Mouse (Mus musculus): ENCODE results near the gene Smug1. TPM values are rescaled to one million over a fixed set of nuclear protein-coding genes. Genes with fewer than 3 reads are reported as not detected.

Gene Smug1
- polyA plus RNA-seq, 1 experiment from 2014 or later: 25.5 TPM

DNA sequence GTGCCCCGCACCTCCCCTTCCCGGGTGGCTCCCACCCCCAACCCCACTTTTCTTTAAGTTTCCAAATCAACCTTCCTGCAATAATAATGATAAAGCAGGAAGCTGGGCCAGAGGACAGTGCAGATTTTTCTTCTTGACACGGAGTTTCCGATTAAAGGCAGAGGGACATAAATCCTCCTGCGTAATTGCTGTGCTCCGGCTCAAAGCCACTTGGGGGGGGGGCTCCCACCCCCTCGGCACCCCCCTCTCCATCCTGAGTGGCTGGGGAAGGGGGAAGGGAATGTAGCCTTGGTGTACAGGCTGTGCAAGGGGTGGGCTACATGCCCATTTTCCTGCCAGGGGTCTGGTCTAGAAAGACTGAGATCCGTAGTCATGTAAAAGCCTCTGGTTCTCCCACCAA lies 43.5 kb downstream of the Smug1 start:
- Histone ChIP-seq H3K36me3 (ENCODE audit: control insufficient read depth, insufficient read depth, low read length) (no peaks in the 10 kb centered on the region), H3K27me3 (ENCODE audit: control insufficient read depth, insufficient read depth, low read depth, low read length) (no peaks in the 10 kb centered on the region; the same call in none of the 2 replicates), H3K4me2 (ENCODE audit: low read length) (no peak overlapping the region), H3K4me1 (ENCODE audit: control insufficient read depth, insufficient read depth, low read length) (no peaks in the 10 kb centered on the region), H3K9me3 (replicated peaks; ENCODE audit: control insufficient read depth, low read length, poor library complexity, severe bottlenecking) (no peaks in the 10 kb centered on the region), H3K9ac (ENCODE audit: low read depth, low read length) (no peak overlapping the region), H3K4me3 (ENCODE audit: low read depth, low read length) (no peak overlapping the region), H3K27ac (ENCODE audit: low read length) (no peak overlapping the region)
- WGBS: 69% methylated on average over 8 of the region's 8 CpGs
- ATAC-seq: no peak

- Histone ChIP-seq H3K27ac (ENCODE audit: low read length) (no peak overlapping the region), H3K4me1 (ENCODE audit: control insufficient read depth, insufficient read depth, low read length) (no peaks in the 10 kb centered on the region), H3K36me3 (ENCODE audit: control insufficient read depth, insufficient read depth, low read length) (no peaks in the 10 kb centered on the region), H3K9ac (ENCODE audit: low read depth, low read length) (no peak overlapping the region), H3K4me2 (ENCODE audit: low read length) (no peak overlapping the region), H3K9me3 (replicated peaks; ENCODE audit: control insufficient read depth, low read length, poor library complexity, severe bottlenecking) (no peaks in the 10 kb centered on the region), H3K4me3 (ENCODE audit: low read depth, low read length) (no peak overlapping the region), H3K27me3 (ENCODE audit: control insufficient read depth, insufficient read depth, low read depth, low read length) (peaks cover 7% of the 10 kb centered on the region)
- ATAC-seq: no peak
- 16% methylated on average over 2 of the region's 2 CpGs for WGBS
Measured at GRCm38 (mm10) chr15:103122372-103122771, 44.5 kb downstream of the Smug1 start.

- WGBS: 52% methylated on average over 5 of the region's 5 CpGs
- H3K27ac ChIP-seq (ENCODE audit: low read length): no peak overlapping the region
- H3K4me1 ChIP-seq (ENCODE audit: control insufficient read depth, insufficient read depth, low read length): no peaks in the 10 kb centered on the region
- no peaks in the 10 kb centered on the region for H3K36me3 ChIP-seq (ENCODE audit: control insufficient read depth, insufficient read depth, low read length)
- no peaks in the 10 kb centered on the region for H3K9me3 ChIP-seq (replicated peaks; ENCODE audit: control insufficient read depth, low read length, poor library complexity, severe bottlenecking)
- no peak overlapping the region for H3K9ac ChIP-seq (ENCODE audit: low read depth, low read length)
- no peak overlapping the region for H3K4me3 ChIP-seq (ENCODE audit: low read depth, low read length)
- no peak for ATAC-seq
- no peak overlapping the region for H3K4me2 ChIP-seq (ENCODE audit: low read length)
- H3K27me3 ChIP-seq (ENCODE audit: control insufficient read depth, insufficient read depth, low read depth, low read length): peaks cover 15% of the 10 kb centered on the region
Measured at GRCm38 (mm10) chr15:103121416-103121815, 45.5 kb downstream of the Smug1 start.

- Histone ChIP-seq H3K36me3 (ENCODE audit: control insufficient read depth, insufficient read depth, low read length) (no peaks in the 10 kb centered on the region), H3K4me1 (ENCODE audit: control insufficient read depth, insufficient read depth, low read length) (no peaks in the 10 kb centered on the region), H3K4me3 (ENCODE audit: low read depth, low read length) (no peak overlapping the region), H3K9ac (ENCODE audit: low read depth, low read length) (no peak overlapping the region), H3K27ac (ENCODE audit: low read length) (no peak overlapping the region), H3K4me2 (ENCODE audit: low read length) (no peak overlapping the region), H3K9me3 (replicated peaks; ENCODE audit: control insufficient read depth, low read length, poor library complexity, severe bottlenecking) (no peaks in the 10 kb centered on the region), H3K27me3 (ENCODE audit: control insufficient read depth, insufficient read depth, low read depth, low read length) (peaks cover 21% of the 10 kb centered on the region)
- WGBS: 73% methylated on average over 11 of the region's 11 CpGs
- ATAC-seq: no peak
Measured at GRCm38 (mm10) chr15:103120594-103120993, 46.3 kb downstream of the Smug1 start.

GRCm38 (mm10) chr15:103115726-103116125 lies 51.2 kb downstream of the Smug1 start:
- no peak for ATAC-seq
- Histone ChIP-seq H3K36me3 (ENCODE audit: control insufficient read depth, insufficient read depth, low read length) (no peaks in the 10 kb centered on the region), H3K27me3 (ENCODE audit: control insufficient read depth, insufficient read depth, low read depth, low read length) (peaks cover 21% of the 10 kb centered on the region), H3K4me2 (ENCODE audit: low read length) (no peak overlapping the region), H3K4me3 (ENCODE audit: low read depth, low read length) (no peak overlapping the region), H3K27ac (ENCODE audit: low read length) (no peak overlapping the region), H3K4me1 (ENCODE audit: control insufficient read depth, insufficient read depth, low read length) (peaks cover 3% of the 10 kb centered on the region; the same call in 1 of the 2 replicates), H3K9me3 (replicated peaks; ENCODE audit: control insufficient read depth, low read length, poor library complexity, severe bottlenecking) (no peaks in the 10 kb centered on the region), H3K9ac (ENCODE audit: low read depth, low read length) (no peak overlapping the region)
- 58% methylated on average over 5 of the region's 5 CpGs for WGBS

DNA sequence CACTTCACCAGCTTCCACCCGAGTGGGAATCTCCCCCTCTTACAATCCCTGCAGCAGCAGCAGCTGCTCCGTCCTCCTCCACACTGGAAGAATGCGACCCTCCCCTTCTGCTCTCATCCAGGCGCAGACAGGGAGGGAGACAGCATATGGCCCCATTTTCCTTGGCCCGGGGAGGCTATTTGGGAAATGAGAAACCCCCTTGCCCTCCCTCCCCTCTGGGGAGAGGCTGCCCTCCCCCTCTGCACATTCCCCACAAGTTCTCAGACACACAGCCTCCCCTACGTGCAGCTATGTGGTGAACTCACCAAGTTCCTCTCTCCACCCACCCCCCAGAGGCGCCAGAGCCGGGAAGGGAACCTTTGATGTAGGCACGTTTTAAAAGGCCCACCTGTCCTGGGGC lies 51.6 kb downstream of the Smug1 start:
- H3K36me3 ChIP-seq (ENCODE audit: control insufficient read depth, insufficient read depth, low read length): no peaks in the 10 kb centered on the region
- H3K4me2 ChIP-seq (ENCODE audit: low read length): no peak overlapping the region
- WGBS: 6% methylated on average over 8 of the region's 9 CpGs
- peaks cover 3% of the 10 kb centered on the region; the same call in 1 of the 2 replicates for H3K4me1 ChIP-seq (ENCODE audit: control insufficient read depth, insufficient read depth, low read length)
- H3K9ac ChIP-seq (ENCODE audit: low read depth, low read length): no peak overlapping the region
- no peaks in the 10 kb centered on the region for H3K9me3 ChIP-seq (replicated peaks; ENCODE audit: control insufficient read depth, low read length, poor library complexity, severe bottlenecking)
- ATAC-seq: no peak
- no peak overlapping the region for H3K27ac ChIP-seq (ENCODE audit: low read length)
- H3K27me3 ChIP-seq (ENCODE audit: control insufficient read depth, insufficient read depth, low read depth, low read length): peaks cover 21% of the 10 kb centered on the region
- H3K4me3 ChIP-seq (ENCODE audit: low read depth, low read length): no peak overlapping the region

- Histone ChIP-seq H3K9me3 (replicated peaks; ENCODE audit: control insufficient read depth, low read length, poor library complexity, severe bottlenecking) (no peaks in the 10 kb centered on the region), H3K9ac (ENCODE audit: low read depth, low read length) (no peak overlapping the region), H3K27me3 (ENCODE audit: control insufficient read depth, insufficient read depth, low read depth, low read length) (peaks cover 20% of the 10 kb centered on the region), H3K4me2 (ENCODE audit: low read length) (no peak overlapping the region), H3K4me3 (ENCODE audit: low read depth, low read length) (no peak overlapping the region), H3K4me1 (ENCODE audit: control insufficient read depth, insufficient read depth, low read length) (peaks cover 8% of the 10 kb centered on the region; the same call in 1 of the 2 replicates), H3K27ac (ENCODE audit: low read length) (no peak overlapping the region), H3K36me3 (ENCODE audit: control insufficient read depth, insufficient read depth, low read length) (no peaks in the 10 kb centered on the region)
- no peak for ATAC-seq
- 82% methylated on average over 6 of the region's 6 CpGs for WGBS
Measured at GRCm38 (mm10) chr15:103113077-103113476, 53.8 kb downstream of the Smug1 start.

- Histone ChIP-seq H3K27me3 (ENCODE audit: control insufficient read depth, insufficient read depth, low read depth, low read length) (peaks cover 13% of the 10 kb centered on the region), H3K4me1 (ENCODE audit: control insufficient read depth, insufficient read depth, low read length) (peaks cover 8% of the 10 kb centered on the region; the same call in 1 of the 2 replicates), H3K4me2 (ENCODE audit: low read length) (no peak overlapping the region), H3K27ac (ENCODE audit: low read length) (no peak overlapping the region), H3K36me3 (ENCODE audit: control insufficient read depth, insufficient read depth, low read length) (no peaks in the 10 kb centered on the region), H3K9ac (ENCODE audit: low read depth, low read length) (no peak overlapping the region), H3K4me3 (ENCODE audit: low read depth, low read length) (no peak overlapping the region), H3K9me3 (replicated peaks; ENCODE audit: control insufficient read depth, low read length, poor library complexity, severe bottlenecking) (no peaks in the 10 kb centered on the region)
- no peak for ATAC-seq
- 38% methylated on average over 2 of the region's 2 CpGs for WGBS
Measured at GRCm38 (mm10) chr15:103112309-103112708, 54.6 kb downstream of the Smug1 start.

DNA sequence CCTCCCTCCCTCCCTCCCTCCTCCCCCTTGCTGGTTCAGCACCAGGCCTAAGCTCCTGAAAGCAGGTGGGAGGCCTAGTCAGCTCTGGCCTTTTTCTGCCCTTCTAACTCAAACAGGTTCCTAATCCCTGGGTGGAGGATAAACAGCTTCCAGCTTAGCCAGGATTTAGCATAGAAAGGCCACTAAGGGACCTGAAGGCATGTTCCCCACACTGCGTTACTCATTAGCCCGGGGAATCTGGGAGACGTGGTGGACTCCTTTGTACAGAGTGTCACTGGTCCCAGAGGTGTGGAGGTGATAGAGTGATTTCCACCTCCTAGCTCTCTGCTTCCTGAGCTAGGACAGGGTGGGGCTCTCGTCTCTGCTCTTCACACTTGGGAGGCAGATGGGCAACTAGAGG lies 57.0 kb downstream of the Smug1 start:
- no peak overlapping the region for H3K4me3 ChIP-seq (ENCODE audit: low read depth, low read length)
- no peak overlapping the region for H3K4me2 ChIP-seq (ENCODE audit: low read length)
- H3K9me3 ChIP-seq (replicated peaks; ENCODE audit: control insufficient read depth, low read length, poor library complexity, severe bottlenecking): no peaks in the 10 kb centered on the region
- ATAC-seq: no peak
- 23% methylated on average over 4 of the region's 4 CpGs for WGBS
- no peaks in the 10 kb centered on the region; the same call in 1 of the 2 replicates for H3K27me3 ChIP-seq (ENCODE audit: control insufficient read depth, insufficient read depth, low read depth, low read length)
- no peaks in the 10 kb centered on the region for H3K36me3 ChIP-seq (ENCODE audit: control insufficient read depth, insufficient read depth, low read length)
- H3K9ac ChIP-seq (ENCODE audit: low read depth, low read length): no peak overlapping the region
- H3K4me1 ChIP-seq (ENCODE audit: control insufficient read depth, insufficient read depth, low read length): peaks cover 8% of the 10 kb centered on the region; the same call in 1 of the 2 replicates
- H3K27ac ChIP-seq (ENCODE audit: low read length): no peak overlapping the region

All from midbrain, embryonic 16.5 days (tissue).